Comparison of ENCODE assay signal across 20 mouse cellular contexts in genomic region chr13:25983659-25984058, GRCm38 (mm10).
DNase-seq lines count a peak whose midpoint lies in the region; ATAC-seq and TF ChIP-seq lines count a peak whose summit lies in the region.
"Had no signal": no experiment of that assay in that cellular context is flagged by ENCODE, and none has a peak within 500 bp of the region (broad histone marks: within the 10 kb centered on the region; RNA-seq: fewer than 3 reads in every experiment).

No protein-coding gene starts in this region.

- H3K9me3 ChIP-seq in forebrain, embryonic 12.5 days, result no peaks in the 10 kb centered on the region
- no peaks in the 10 kb centered on the region for H3K9me3 ChIP-seq in forebrain, embryonic 10.5 days
- no peaks in the 10 kb centered on the region for H3K9me3 ChIP-seq in kidney, postnatal 0 days (replicated peaks; ENCODE audit: low read length)
- no peaks in the 10 kb centered on the region for H3K9me3 ChIP-seq in forebrain, embryonic 13.5 days (replicated peaks)
- H3K9me3 ChIP-seq: embryonic facial prominence, embryonic 12.5 days; heart, embryonic 10.5 days; hindbrain, embryonic 12.5 days had no signal

- no peak for TF ChIP-seq POLR2A in myocyte (IDR thresholded peaks at IDR 0.05; ENCODE audit: insufficient read length, low read depth)

- H3K4me2 ChIP-seq in forebrain, embryonic 12.5 days, result no peak overlapping the region
- H3K4me2 ChIP-seq in kidney, postnatal 0 days (ENCODE audit: low read length), result no peak overlapping the region
- H3K4me2 ChIP-seq in forebrain, embryonic 13.5 days, result no peak overlapping the region
- H3K4me2 ChIP-seq in myocyte (ENCODE audit: low read depth), result no peak overlapping the region
- H3K4me2 ChIP-seq: embryonic facial prominence, embryonic 12.5 days; hindbrain, embryonic 12.5 days had no signal

- DNase-seq in forebrain, embryonic 10.5 days (ENCODE audit: extremely low spot score, low spot score), result no peak
- DNase-seq in kidney, postnatal 0 days (ENCODE audit: low spot score), result peak; percentile 74
- DNase-seq in kidney, adult 18-20 months, result no peak
- no peak for DNase-seq in adrenal gland, postnatal 14 days
- no peak for DNase-seq in cerebellum, postnatal 36 days
- DNase-seq: adrenal gland, postnatal 25 days; cerebellum, adult 2 months; cerebellum, postnatal 10 days; heart, adult 18-20 months; heart, postnatal 10 days; heart, postnatal 4 days; kidney, adult 11 months had no signal

- no peaks in the 10 kb centered on the region for H3K27me3 ChIP-seq in forebrain, embryonic 12.5 days
- no peaks in the 10 kb centered on the region for H3K27me3 ChIP-seq in forebrain, embryonic 10.5 days (ENCODE audit: poor library complexity, severe bottlenecking)
- no peaks in the 10 kb centered on the region for H3K27me3 ChIP-seq in kidney, postnatal 0 days (ENCODE audit: insufficient read depth, low read length)
- H3K27me3 ChIP-seq in forebrain, embryonic 13.5 days, result no peaks in the 10 kb centered on the region
- no peaks in the 10 kb centered on the region for H3K27me3 ChIP-seq in myocyte (ENCODE audit: control insufficient read depth, insufficient read depth, insufficient read length)
- H3K27me3 ChIP-seq: CH12.LX; embryonic facial prominence, embryonic 12.5 days; hindbrain, embryonic 12.5 days had no signal

- H3K79me2 ChIP-seq in myocyte (ENCODE audit: control insufficient read depth, insufficient read depth), result no peaks in the 10 kb centered on the region

- no peaks in the 10 kb centered on the region for H3K36me3 ChIP-seq in forebrain, embryonic 12.5 days (replicated peaks)
- H3K36me3 ChIP-seq in forebrain, embryonic 10.5 days (replicated peaks), result no peaks in the 10 kb centered on the region
- no peaks in the 10 kb centered on the region for H3K36me3 ChIP-seq in kidney, postnatal 0 days (ENCODE audit: insufficient read depth, low read length)
- no peaks in the 10 kb centered on the region for H3K36me3 ChIP-seq in forebrain, embryonic 13.5 days (ENCODE audit: poor library complexity, severe bottlenecking)
- H3K36me3 ChIP-seq in myocyte (ENCODE audit: control insufficient read depth, insufficient read depth), result no peaks in the 10 kb centered on the region
- H3K36me3 ChIP-seq: embryonic facial prominence, embryonic 12.5 days; heart, embryonic 10.5 days; hindbrain, embryonic 12.5 days had no signal

- H3ac ChIP-seq in myocyte (ENCODE audit: control insufficient read depth, insufficient read length), result no peak overlapping the region

- no peak overlapping the region for H3K4me3 ChIP-seq in forebrain, embryonic 12.5 days (replicated peaks)
- H3K4me3 ChIP-seq in forebrain, embryonic 10.5 days, result no peak overlapping the region
- no peak overlapping the region for H3K4me3 ChIP-seq in kidney, postnatal 0 days (replicated peaks; ENCODE audit: low read depth, low read length)
- no peak overlapping the region for H3K4me3 ChIP-seq in forebrain, embryonic 13.5 days
- H3K4me3 ChIP-seq in myocyte, result no peak overlapping the region
- H3K4me3 ChIP-seq: embryonic facial prominence, embryonic 12.5 days; heart, embryonic 10.5 days; hindbrain, embryonic 12.5 days had no signal

- 82% methylated on average over 1 of the region's 1 CpGs for WGBS in forebrain, embryonic 12.5 days
- 86% methylated on average over 1 of the region's 1 CpGs for WGBS in forebrain, embryonic 10.5 days
- WGBS in kidney, postnatal 0 days, result 43% methylated on average over 1 of the region's 1 CpGs
- WGBS in forebrain, embryonic 13.5 days, result 78% methylated on average over 1 of the region's 1 CpGs

- no peak overlapping the region for H3K9ac ChIP-seq in forebrain, embryonic 12.5 days
- H3K9ac ChIP-seq in kidney, postnatal 0 days (ENCODE audit: low read depth, low read length), result no peak overlapping the region
- no peak overlapping the region for H3K9ac ChIP-seq in forebrain, embryonic 13.5 days
- H3K9ac ChIP-seq: embryonic facial prominence, embryonic 12.5 days; hindbrain, embryonic 12.5 days had no signal

- ATAC-seq in forebrain, embryonic 12.5 days (ENCODE audit: low FRiP score), result peak; percentile 11; the same call in 1 of the 2 replicates
- no peak for ATAC-seq in kidney, postnatal 0 days (replicated peaks; ENCODE audit: low FRiP score, low read depth)
- peak; percentile 48; the same call in 1 of the 2 replicates for ATAC-seq in forebrain, embryonic 13.5 days
- ATAC-seq: hindbrain, embryonic 16.5 days had no signal

- no peak overlapping the region for H3K27ac ChIP-seq in forebrain, embryonic 12.5 days
- no peak overlapping the region for H3K27ac ChIP-seq in forebrain, embryonic 10.5 days
- H3K27ac ChIP-seq in kidney, postnatal 0 days, result no peak overlapping the region
- H3K27ac ChIP-seq in forebrain, embryonic 13.5 days, result no peak overlapping the region
- H3K27ac ChIP-seq: embryonic facial prominence, embryonic 12.5 days; heart, embryonic 10.5 days; hindbrain, embryonic 12.5 days had no signal

- TF ChIP-seq CTCF in kidney, postnatal 0 days (IDR thresholded peaks at IDR 0.05; ENCODE audit: low read depth), result no peak

- peaks cover 15% of the 10 kb centered on the region for H3K4me1 ChIP-seq in forebrain, embryonic 12.5 days
- H3K4me1 ChIP-seq in forebrain, embryonic 10.5 days, result peaks cover 3% of the 10 kb centered on the region; the same call in 1 of the 2 replicates
- H3K4me1 ChIP-seq in kidney, postnatal 0 days (replicated peaks; ENCODE audit: insufficient read depth, low read length), result no peaks in the 10 kb centered on the region
- H3K4me1 ChIP-seq in forebrain, embryonic 13.5 days, result peaks cover 19% of the 10 kb centered on the region
- H3K4me1 ChIP-seq: embryonic facial prominence, embryonic 12.5 days; heart, embryonic 10.5 days; hindbrain, embryonic 12.5 days had no signal

TF ChIP-seq in myocyte, 11 proteins besides CTCF, POLR2A, EP300 and RAD21:
- 0 out of 2 replicates have a peak, but pooled peaks have one; percentile 31 for TF ChIP-seq CEBPB (IDR thresholded peaks at IDR 0.05; ENCODE audit: insufficient read depth, poor library complexity, severe bottlenecking)
- no peak for TF ChIP-seq MYOD1 (IDR thresholded peaks at IDR 0.05; ENCODE audit: control insufficient read depth in 1 of 3, insufficient read length in 2 of 3, low read depth in 2 of 3)
